Mouse (Mus musculus): Measurements from ENCODE around the gene Gng13.

DNA sequence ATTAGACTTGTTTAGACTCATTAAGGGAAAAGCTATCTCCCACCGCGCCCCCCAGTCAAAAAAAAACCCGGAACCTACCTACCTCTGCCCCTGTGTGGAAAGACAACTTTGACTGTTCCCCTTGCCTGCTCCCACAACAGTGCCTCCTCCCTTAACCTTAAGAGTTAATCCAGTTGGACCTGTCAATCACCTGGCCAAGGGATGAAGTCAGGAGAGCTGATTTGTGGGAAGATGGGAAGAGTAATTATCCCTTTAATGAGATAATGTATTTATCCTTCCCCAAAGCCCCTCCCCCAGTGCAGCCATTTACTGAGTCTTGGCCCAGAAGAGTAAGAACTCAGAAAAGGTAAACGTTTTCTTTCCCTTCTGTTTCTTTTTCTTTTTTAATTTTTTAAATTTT is 28.0 kb upstream of the Gng13 start:
- TF ChIP-seq GATA1 (IDR thresholded peaks at IDR 0.05; ENCODE audit: low read length) (no peak), TAL1 (IDR thresholded peaks at IDR 0.05; ENCODE audit: low read length) (no peak)
